Mouse (Mus musculus) neural tube, embryonic 10.5 days (tissue): ENCODE results near the gene Itga8.

Experiments used
- DNase-seq: peaks from one replicate; pipeline ENCODE4 v3.0.0-alpha.2; 2017; ENCODE audit warnings: low spot score; ENCODE audit errors: extremely low spot score

Itga8 gene

DNA sequence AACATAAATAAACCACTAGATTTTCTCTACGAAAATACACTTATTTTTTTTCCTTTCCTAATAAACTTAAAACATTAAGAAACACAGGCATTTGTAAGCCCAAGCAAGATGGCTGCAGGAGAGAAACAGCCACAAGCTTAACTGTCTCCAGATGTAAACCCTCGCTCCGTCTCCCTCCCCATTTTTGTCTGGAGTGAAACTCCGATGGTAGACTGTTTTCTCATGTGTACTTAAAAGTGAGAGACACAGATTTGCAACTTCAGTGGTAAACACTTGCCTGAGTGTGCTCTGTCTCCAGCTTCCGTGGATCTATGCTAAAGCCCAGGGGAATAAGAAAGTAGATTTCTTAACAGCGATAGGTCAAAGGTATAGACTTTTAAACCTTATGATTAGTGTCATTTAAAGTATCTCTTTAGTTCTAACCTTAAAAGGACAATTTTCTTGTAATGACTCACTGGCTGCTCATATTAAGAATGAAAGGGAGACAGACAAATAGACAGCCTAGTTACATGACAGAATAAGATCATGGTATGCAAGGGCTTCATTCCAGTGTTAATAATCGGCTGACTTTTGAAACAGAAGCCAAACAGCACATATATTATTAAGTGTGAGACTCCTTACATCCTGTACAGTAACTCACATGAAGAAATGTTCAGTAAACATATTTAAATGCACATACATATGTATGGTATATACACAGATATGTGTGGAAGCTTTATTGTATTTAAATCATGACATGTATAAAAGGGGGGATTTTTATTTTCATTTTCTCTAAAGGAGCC, 209.3 kb downstream of the Itga8 start:
- DNase-seq, result no peak

DNA sequence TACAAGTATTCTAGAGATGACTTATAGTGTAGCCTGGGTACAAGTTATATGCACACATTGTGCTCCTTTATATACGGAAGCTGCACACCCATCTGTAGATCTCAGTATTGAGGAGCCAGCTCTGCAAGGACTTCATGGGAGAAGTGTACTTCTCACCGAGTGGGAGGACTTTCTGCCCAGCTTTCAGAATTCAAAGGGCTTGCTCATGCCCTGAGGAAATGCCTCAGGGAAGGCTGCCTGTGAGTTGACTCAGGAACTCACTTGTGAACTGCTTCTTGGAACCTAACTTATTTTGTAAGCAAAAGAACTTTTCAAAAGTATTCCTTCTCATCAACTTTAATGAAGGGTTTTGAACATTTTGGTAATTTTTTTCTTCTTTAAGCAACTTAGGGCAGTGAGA, 210.7 kb downstream of the Itga8 start:
- no peak for DNase-seq

DNA sequence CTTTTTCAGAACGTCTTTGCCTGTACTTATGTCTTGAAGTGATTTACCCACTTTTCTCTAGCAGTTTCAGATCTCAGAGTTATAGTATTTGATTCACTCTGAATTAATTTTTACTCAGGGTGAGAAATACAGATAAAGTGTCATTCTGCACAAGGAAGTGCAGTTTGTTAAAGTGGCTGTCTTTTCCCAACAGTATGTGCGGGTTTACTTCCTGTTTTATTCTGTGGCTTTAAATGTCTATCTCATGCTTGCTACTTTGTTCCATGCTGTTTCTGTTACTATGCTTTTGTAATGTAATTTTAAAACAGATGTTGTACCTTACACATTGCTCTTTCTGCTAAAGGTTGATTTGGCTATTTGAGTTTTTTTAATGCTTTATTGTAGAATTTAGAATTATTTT, 216.2 kb downstream of the Itga8 start:
- DNase-seq, result no peak

DNA sequence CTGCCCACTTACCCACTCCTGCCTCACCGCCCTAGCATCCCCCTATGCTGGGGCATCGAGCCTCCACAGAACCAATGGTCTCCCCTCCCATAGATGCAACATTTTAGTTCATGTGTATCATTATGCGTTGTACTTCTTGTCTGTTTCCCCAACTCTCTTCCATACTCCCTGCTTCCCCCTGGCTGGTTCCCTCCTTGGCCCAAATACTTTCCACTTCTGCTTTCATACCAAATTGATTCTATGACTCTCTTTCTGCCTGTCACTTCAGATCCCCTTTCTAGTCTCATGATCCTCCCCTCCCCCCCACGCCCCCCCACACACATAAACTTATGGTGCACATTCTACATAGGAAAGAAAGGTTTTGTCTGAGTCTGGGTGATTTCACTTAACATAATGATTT, 217.4 kb downstream of the Itga8 start:
- no peak for DNase-seq

DNA sequence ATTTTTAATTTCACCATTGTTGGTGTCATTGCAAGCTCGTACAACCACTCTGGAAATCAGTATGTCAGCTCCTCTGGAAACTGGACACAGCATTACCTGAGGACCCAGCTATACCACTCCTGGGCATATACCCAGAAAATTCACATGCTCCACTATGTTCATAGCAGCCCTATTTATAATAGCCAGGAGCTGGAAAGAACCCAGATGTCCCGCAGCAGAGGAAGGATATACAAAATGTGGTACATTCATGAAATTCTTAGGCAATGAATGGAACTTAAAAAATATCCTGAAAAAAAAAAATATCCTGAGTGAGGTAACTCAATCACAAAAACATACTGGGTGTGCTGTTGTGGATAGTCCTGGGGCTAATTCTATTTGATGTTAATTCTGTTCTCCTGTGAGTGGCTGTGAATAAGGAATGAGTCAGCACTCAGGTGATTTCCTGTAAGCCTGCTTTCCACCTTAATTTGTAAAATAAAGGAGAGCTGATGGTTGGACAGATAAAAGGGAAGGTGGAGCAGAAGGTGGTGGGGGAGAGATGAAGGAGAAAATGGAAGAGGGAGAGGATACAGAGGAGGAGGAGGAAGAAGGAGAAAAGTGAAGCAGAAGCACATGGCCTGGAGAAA, 224.3 kb downstream of the Itga8 start:
- no peak for DNase-seq

DNA sequence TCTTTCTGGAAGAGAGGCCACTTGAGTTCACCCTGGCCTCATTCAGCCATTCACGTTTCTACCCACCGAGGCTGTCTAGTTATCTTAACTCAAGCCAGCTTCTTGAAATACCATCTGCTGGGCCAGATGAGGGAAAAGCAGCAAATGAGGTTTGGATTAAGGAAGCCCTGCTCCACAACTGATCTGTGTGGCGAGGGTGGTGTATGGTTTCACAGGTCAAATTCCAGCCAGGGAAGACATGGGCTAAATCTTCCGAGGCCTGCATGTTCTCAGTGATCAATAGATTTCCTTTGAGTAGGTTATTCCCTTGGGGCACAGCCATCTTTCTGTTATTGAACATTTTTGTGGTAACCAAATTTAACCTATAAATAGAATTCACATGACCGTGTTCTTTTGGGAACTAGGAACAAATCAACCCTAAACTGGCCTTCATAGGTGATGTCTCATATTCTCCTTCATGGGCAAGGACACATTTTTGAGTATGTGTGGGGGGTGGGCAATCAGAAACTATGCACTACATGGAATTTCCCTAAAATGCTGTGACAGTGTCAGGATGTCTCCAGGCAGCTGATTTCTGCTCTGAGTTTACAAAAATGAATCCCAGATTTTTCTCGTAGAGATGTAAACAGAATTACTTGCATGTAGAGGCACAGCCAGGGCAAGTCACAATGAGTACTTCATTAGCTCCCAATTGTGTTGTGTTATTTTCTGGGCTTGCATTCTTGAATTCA, 235.9 kb downstream of the Itga8 start:
- DNase-seq, result peak; percentile 41

DNA sequence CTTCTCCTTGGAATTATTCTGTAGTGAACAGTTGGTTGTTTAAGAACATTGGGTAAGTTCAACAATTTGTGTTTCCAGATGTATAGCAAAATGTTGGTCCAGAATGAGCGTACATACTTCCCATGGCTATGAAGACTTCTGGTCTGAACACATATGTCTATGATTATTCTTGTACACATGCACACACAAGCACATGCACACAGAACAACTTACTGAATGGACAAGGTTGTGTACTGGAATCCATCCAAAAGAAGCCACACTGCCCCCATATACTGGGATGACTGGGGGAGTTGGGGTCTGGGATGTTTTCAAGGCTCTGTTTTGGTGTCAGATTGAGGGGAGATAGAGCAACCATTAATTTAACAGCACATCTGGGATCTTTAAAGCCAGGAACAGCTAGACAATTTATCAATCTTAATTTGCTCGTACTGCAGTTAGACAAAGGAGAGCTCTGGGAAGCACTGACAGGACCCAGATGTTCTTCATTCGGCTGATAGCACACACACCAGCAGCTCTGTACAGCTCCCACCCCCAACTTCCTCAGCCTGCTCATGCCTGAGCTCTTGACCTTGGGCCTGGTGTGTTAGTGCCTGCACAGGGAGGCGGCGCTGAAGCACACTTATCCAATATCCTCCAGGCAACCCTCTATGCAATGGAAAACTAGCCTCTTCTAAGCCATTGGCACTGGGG, 241.5 kb downstream of the Itga8 start:
- DNase-seq, result peak; percentile 44
